Mouse (Mus musculus) embryonic facial prominence, embryonic 13.5 days (tissue): ENCODE data around the gene Zscan20. TPM values are rescaled to one million over a fixed set of nuclear protein-coding genes. Genes with fewer than 3 reads are reported as not detected.
A peak's percentile ranks its signal among the peaks of the same experiment; 100 is the strongest.

Experiments
- ATAC-seq: fragments of 200-750 bp; cut with Nextera tagmentation; 2 replicates; pipeline ENCODE4 v1.8.0; 2017; ENCODE audit warnings: low read depth; ENCODE audit not compliant: insufficient number of reproducible peaks, insufficient read depth, low FRiP score, low TSS enrichment
- H3K27ac ChIP-seq: fragments of 300-500 bp; sonication (generic); 2 replicates; pipeline ENCODE4 v1.5.1; 2015; ENCODE audit warnings: moderate library complexity, mild to moderate bottlenecking, inconsistent platforms
- H3K27me3 ChIP-seq: fragments of 300-500 bp; sonication (generic); 2 replicates; pipeline ENCODE4 v1.6.1; 2015; ENCODE audit warnings: mild to moderate bottlenecking, inconsistent platforms
- H3K36me3 ChIP-seq: fragments of 300-500 bp; sonication (generic); 2 replicates; pipeline ENCODE4 v1.6.1; 2015; ENCODE audit warnings: mild to moderate bottlenecking, inconsistent platforms
- H3K4me1 ChIP-seq: fragments of 300-500 bp; sonication (generic); 2 replicates; pipeline ENCODE4 v1.6.1; 2015; ENCODE audit warnings: inconsistent platforms
- H3K4me2 ChIP-seq: fragments of 300-500 bp; sonication (generic); 2 replicates; pipeline ENCODE4 v1.6.1; 2015; ENCODE audit warnings: moderate library complexity, mild to moderate bottlenecking, inconsistent platforms
- H3K4me3 ChIP-seq: fragments of 300-500 bp; sonication (generic); 2 replicates; pipeline ENCODE4 v1.5.1; 2015; ENCODE audit warnings: mild to moderate bottlenecking, inconsistent platforms
- H3K9ac ChIP-seq: fragments of 300-500 bp; sonication (generic); 2 replicates; pipeline ENCODE4 v1.6.1; 2015; ENCODE audit warnings: mild to moderate bottlenecking, inconsistent platforms
- H3K9me3 ChIP-seq: fragments of 300-500 bp; sonication (generic); 2 replicates; pipeline ENCODE4 v1.6.1; 2016; ENCODE audit warnings: inconsistent platforms
- WGBS: fragments of 180-500 bp; shearing (Covaris S2); methylation state at CpG from one replicate; pipeline ENCODE4 v1.1.7; 2015; ENCODE audit warnings: mixed read lengths; 5-methylcytosine and 5-hydroxymethylcytosine counted together
- polyA plus RNA-seq: library from polyadenylated mRNA; unstranded; fragments of >200 nt; fragmentation: Nextera tagmentation; extraction: Ambion mirVana; gene quantifications from 2 replicates; pipeline ENCODE4 v1.2.1, GENCODE M21; 2015

Gene Zscan20
- polyA plus RNA-seq, 1 experiment from 2014 or later: 7.4 TPM

DNA sequence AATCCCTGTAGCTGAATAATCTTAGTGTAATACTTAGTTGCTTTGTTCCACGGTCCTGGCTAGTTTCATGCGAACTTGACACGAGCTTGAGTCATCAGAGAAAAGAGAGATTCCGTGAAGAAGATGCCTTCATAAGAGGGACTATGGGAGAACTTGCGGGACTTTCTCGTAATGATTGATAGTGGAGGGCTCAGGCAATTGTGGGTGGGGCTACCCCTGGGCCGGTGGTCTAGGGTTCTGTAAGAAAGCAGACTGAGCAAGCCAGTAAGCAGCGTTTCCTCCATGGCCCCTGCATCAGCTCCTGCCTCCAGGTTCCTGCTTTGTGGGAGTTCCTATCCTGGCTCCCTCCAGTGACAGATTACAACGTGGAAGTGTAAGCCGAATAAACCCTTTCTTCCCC is 808 bp upstream of the Zscan20 start:
- Histone ChIP-seq H3K27ac (0 out of 2 replicates have a peak overlapping the region, but pooled peaks have one; percentile 60), H3K27me3 (peaks cover under 1% of the 10 kb centered on the region; the same call in 1 of the 2 replicates), H3K9ac (no peak overlapping the region), H3K4me1 (peaks cover 17% of the 10 kb centered on the region), H3K9me3 (no peaks in the 10 kb centered on the region), H3K4me2 (peak overlapping the region; percentile 74), H3K4me3 (0 out of 2 replicates have a peak overlapping the region, but pooled peaks have one; percentile 61), H3K36me3 (0 out of 2 replicates have a peak, but pooled peaks cover 3% of the 10 kb centered on the region)
- ATAC-seq: no peak
- WGBS: 34% methylated on average over 10 of the region's 10 CpGs

DNA sequence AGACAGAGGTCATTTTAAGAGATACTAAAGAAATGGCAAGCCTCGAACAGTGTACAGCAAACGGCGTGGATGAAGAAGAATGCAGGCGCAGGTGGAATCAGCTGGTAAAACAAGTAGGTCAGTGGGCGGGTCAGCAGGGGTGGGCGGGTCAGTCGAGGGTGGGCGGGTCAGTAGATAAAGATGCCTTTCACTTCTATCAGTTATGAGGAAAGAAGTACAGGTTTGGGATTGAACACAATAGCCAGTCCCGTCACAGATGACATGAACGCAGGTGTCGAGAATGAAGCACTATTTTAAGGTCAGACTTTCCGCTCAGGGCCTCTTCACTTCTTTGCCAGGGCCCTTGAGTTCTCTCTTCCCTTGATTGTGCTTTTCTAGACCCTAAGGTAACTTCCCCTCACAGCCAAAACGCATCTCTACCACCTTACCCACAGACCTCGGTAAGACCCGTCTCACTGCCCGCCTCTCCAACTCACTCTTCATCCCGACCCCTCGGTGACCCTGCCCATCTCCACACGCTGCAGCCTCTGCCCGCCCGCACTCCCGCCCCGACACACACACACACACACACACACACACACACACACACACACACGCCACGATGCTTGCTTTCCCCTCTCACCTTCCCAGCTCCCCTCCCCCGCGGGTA is 498 bp downstream of the Zscan20 start:
- Histone ChIP-seq H3K36me3 (peaks cover 6% of the 10 kb centered on the region), H3K4me3 (peak overlapping the region; percentile 61), H3K4me2 (peak overlapping the region; percentile 74), H3K9ac (peak overlapping the region; percentile 77), H3K27me3 (no peaks in the 10 kb centered on the region), H3K27ac (peak overlapping the region; percentile 60; the same call in 1 of the 2 replicates), H3K9me3 (no peaks in the 10 kb centered on the region), H3K4me1 (peaks cover 17% of the 10 kb centered on the region)
- ATAC-seq: peak; percentile 43
- WGBS: 9% methylated on average over 26 of the region's 27 CpGs

DNA sequence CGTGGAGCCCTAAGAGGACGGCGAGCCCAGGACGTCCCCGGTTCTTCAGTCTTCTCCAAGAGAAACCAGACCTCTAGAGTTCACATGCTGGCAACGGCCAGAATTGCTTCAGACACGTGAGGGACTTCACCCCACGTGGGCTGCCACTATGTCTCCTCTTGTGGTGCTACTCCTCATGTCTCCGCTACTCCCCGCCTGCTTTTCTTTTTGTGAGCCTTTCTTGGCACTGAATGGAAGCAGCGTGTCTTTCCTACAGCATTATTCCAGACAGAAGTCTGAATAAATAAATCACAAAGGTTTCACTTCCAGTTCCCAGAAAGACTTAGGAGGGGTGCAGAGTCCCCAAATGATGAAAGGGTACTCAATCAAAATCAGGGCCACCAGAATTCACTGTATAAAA is 2.2 kb downstream of the Zscan20 start:
- ATAC-seq: no peak
- Histone ChIP-seq H3K9ac (no peak overlapping the region), H3K9me3 (no peaks in the 10 kb centered on the region), H3K4me1 (peaks cover 17% of the 10 kb centered on the region), H3K4me3 (no peak overlapping the region), H3K27ac (no peak overlapping the region), H3K36me3 (peaks cover 24% of the 10 kb centered on the region), H3K4me2 (no peak overlapping the region), H3K27me3 (no peaks in the 10 kb centered on the region)
- 90% methylated on average over 11 of the region's 11 CpGs for WGBS

DNA sequence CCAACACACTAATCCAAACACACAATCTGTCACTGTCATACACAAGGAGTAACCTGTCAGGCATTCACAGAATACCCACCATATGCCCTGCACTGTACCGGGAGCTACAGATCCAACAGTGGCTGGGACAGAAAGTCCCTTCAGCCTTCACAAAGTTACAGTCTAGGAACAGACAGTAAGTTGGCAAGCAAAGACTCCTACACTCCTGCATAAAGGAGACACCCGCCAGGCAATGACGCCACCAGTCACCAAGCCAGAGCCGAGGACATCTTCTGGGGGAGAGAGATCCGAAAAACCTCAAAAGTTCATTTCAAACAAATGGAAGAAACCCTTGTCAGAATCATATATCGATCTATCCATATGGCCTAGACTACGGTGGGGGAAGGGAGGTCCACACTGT is 3.3 kb downstream of the Zscan20 start:
- peaks cover 33% of the 10 kb centered on the region for H3K36me3 ChIP-seq
- H3K4me1 ChIP-seq: peaks cover 17% of the 10 kb centered on the region
- H3K27ac ChIP-seq: no peak overlapping the region
- H3K27me3 ChIP-seq: no peaks in the 10 kb centered on the region
- H3K4me2 ChIP-seq: no peak overlapping the region
- H3K9ac ChIP-seq: no peak overlapping the region
- no peak overlapping the region for H3K4me3 ChIP-seq
- ATAC-seq: no peak
- H3K9me3 ChIP-seq: no peaks in the 10 kb centered on the region
- WGBS: 92% methylated on average over 7 of the region's 7 CpGs

DNA sequence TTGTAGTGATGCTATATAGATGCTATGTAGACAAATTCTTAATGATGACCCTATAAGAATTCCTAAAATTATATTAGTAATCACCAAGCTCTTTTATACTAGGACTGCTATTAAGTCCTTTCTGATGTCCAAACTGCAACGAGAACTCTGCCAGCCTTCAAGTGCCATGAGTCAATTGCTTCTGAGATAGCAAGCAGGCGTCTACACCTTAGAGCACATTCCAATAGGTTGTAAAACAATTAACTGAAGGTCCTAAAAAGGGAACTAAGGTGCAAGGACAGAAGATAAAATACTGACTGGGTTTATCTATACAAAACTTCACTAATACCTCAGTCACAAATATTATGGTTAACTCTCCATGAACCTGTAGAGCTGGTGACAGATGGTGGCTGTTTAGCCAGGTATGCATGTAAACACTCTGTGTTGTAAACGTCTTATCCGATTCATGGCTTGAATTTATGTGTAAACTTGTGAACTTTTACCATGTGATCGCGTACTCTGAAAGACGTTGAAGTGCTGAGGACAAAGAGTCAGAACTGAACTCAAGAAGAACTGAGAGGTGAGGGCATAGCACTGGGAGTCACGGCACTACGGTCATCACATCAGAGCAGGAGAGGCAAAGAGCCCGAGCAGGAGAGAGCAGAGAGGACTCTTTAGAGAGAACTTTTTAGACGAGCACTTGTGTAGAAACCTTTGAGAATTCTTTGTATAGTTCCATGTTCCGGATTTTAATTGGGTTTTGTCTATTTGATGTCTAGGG is 11.9 kb downstream of the Zscan20 start:
- Histone ChIP-seq H3K9me3 (no peaks in the 10 kb centered on the region), H3K4me1 (no peaks in the 10 kb centered on the region), H3K9ac (no peak overlapping the region), H3K4me2 (no peak overlapping the region), H3K36me3 (peaks cover 33% of the 10 kb centered on the region), H3K27ac (no peak overlapping the region), H3K27me3 (no peaks in the 10 kb centered on the region), H3K4me3 (no peak overlapping the region)
- 92% methylated on average over 12 of the region's 12 CpGs for WGBS
- no peak for ATAC-seq

DNA sequence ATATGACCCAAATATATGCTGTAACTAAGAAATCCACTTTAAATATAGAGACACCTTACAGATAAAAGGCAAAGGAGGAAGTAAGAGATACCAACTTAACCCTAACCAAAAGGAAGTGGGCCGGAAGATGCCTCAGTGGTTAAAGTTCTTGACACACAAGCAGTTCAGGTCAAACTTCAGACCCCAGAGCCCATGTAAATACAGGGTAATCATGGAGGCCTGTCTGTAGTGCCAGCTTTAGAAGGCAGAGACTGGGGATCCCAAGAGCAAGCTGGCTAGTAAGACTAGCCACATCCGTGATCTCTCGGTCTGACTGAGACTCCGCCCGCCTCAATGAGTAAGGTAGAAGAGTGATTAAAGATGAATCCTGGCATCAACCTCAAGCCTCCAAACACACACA is 15.8 kb downstream of the Zscan20 start:
- Histone ChIP-seq H3K4me2 (no peak overlapping the region), H3K4me1 (no peaks in the 10 kb centered on the region), H3K27me3 (no peaks in the 10 kb centered on the region), H3K9me3 (no peaks in the 10 kb centered on the region), H3K36me3 (peaks cover 38% of the 10 kb centered on the region), H3K9ac (no peak overlapping the region), H3K4me3 (no peak overlapping the region), H3K27ac (no peak overlapping the region)
- no peak for ATAC-seq
- 82% methylated on average over 5 of the region's 5 CpGs for WGBS

DNA sequence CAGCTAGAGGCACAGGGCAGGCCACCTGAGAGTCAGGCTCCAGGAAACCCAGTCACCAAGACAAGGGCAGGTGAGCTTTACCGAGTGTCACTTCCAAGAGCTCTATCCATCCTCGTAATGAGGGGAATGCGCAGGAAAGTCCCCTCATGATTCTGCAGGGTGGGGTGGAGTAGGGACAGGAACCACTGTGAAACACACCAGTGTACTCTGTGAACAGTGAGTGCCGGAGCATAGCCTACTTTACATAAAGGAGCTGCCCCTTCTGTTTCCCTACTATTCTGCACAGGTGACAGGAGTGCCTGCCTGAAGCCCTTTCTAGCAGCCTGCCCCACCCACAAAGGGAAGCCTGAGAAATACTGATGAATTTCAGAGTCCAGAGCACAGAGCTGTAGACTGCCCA is 16.6 kb downstream of the Zscan20 start:
- H3K4me3 ChIP-seq: no peak overlapping the region
- ATAC-seq: no peak
- H3K9ac ChIP-seq: no peak overlapping the region
- WGBS: 87% methylated on average over 4 of the region's 4 CpGs
- no peaks in the 10 kb centered on the region for H3K4me1 ChIP-seq
- H3K27me3 ChIP-seq: no peaks in the 10 kb centered on the region
- H3K9me3 ChIP-seq: no peaks in the 10 kb centered on the region
- H3K36me3 ChIP-seq: peaks cover 40% of the 10 kb centered on the region
- no peak overlapping the region for H3K27ac ChIP-seq
- H3K4me2 ChIP-seq: no peak overlapping the region

DNA sequence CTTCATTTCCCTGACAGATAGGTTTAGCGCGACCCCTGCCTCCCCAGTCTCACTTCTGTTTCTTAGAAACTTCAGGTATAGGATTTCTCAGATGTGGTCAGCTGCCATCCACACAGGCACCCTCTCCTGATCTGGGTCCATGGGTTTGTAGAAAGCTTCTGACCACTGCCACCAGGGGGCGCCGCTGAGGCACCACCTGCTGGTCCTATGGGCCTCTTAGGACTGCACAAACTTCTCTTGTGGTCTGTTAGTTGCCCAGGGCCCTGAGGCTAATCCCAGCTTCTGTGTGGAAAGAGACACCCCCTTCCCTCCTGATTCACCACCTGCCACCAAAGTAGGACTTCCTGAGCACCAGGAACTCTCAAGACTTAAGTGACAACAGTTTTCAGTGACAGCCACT is 30.7 kb downstream of the Zscan20 start:
- H3K36me3 ChIP-seq: peaks cover 69% of the 10 kb centered on the region
- ATAC-seq: no peak
- no peaks in the 10 kb centered on the region for H3K4me1 ChIP-seq
- no peak overlapping the region for H3K4me3 ChIP-seq
- peaks cover 36% of the 10 kb centered on the region for H3K9me3 ChIP-seq
- H3K27ac ChIP-seq: no peak overlapping the region
- no peak overlapping the region for H3K9ac ChIP-seq
- H3K4me2 ChIP-seq: no peak overlapping the region
- WGBS: 57% methylated on average over 4 of the region's 4 CpGs
- H3K27me3 ChIP-seq: no peaks in the 10 kb centered on the region

DNA sequence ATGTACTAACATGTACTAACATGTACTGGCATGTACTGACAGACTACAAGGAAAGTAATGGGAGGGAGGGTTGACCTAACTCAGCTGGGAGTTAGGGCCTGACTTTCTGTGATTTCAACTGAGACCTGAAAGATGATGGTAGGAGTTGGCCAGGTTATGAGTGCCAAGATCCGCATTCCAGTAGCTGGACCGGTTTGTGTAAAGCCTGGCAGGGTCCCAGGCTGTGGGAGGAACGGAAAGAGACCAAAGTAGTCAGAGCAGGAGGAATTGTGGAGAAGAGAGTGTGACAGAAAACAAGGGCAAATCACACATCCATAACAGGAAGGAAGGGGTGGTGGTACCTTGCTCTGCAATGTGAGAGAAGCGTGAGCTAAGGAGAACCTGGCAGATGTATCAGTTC is 34.1 kb downstream of the Zscan20 start:
- Histone ChIP-seq H3K9ac (no peak overlapping the region), H3K27ac (no peak overlapping the region), H3K4me3 (no peak overlapping the region), H3K27me3 (no peaks in the 10 kb centered on the region), H3K4me1 (no peaks in the 10 kb centered on the region), H3K4me2 (no peak overlapping the region), H3K36me3 (peaks cover 35% of the 10 kb centered on the region), H3K9me3 (peaks cover 4% of the 10 kb centered on the region; the same call in 1 of the 2 replicates)
- WGBS: 85% methylated on average over 4 of the region's 4 CpGs
- no peak for ATAC-seq

DNA sequence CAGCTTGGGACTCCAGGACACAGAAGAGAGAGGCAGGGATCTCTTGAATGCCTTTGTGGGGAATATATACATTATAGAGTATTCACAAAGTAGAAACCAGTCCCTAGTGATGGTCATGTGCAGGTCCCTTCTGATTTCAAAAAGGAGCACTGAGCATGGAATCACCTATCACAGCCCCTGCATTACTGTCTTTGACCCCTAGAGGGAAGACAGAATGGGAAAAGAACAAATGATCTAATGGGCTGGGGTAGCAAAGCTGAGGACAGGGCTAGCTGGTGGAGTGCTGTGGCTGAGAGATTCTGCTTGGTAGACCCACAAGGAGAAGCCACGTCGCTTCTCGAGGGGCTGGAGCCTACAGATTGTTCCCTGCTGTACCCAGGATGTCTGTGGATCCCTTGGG is 49.6 kb downstream of the Zscan20 start:
- H3K4me1 ChIP-seq: no peaks in the 10 kb centered on the region
- H3K4me2 ChIP-seq: no peak overlapping the region
- no peak overlapping the region for H3K9ac ChIP-seq
- WGBS: 73% methylated on average over 3 of the region's 3 CpGs
- ATAC-seq: no peak
- H3K27ac ChIP-seq: no peak overlapping the region
- H3K4me3 ChIP-seq: no peak overlapping the region
- no peaks in the 10 kb centered on the region for H3K36me3 ChIP-seq
- H3K27me3 ChIP-seq: no peaks in the 10 kb centered on the region
- H3K9me3 ChIP-seq: no peaks in the 10 kb centered on the region

DNA sequence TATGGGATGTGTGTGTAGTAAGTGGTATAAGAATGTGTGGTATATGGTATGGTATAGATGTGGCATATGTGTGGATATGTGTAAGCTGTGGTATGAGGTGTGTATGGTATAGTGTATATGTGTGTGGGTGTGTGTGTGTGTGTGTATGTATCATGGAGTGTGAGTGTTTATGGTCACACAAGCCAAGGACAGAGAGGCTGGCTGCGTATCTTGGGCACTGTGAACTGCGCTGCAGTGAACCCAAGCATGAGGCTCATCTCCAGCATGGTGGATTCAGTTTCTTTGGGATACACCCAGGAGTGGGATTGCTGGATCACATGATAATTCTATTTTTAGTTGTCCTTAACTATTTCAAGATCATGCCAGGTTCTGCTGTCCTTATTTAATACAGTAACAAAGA is 55.7 kb downstream of the Zscan20 start:
- no peaks in the 10 kb centered on the region for H3K4me1 ChIP-seq
- H3K9ac ChIP-seq: no peak overlapping the region
- H3K36me3 ChIP-seq: no peaks in the 10 kb centered on the region
- 93% methylated on average over 2 of the region's 2 CpGs for WGBS
- ATAC-seq: no peak
- no peak overlapping the region for H3K4me2 ChIP-seq
- H3K27ac ChIP-seq: no peak overlapping the region
- no peak overlapping the region for H3K4me3 ChIP-seq
- H3K9me3 ChIP-seq: no peaks in the 10 kb centered on the region
- no peaks in the 10 kb centered on the region for H3K27me3 ChIP-seq

DNA sequence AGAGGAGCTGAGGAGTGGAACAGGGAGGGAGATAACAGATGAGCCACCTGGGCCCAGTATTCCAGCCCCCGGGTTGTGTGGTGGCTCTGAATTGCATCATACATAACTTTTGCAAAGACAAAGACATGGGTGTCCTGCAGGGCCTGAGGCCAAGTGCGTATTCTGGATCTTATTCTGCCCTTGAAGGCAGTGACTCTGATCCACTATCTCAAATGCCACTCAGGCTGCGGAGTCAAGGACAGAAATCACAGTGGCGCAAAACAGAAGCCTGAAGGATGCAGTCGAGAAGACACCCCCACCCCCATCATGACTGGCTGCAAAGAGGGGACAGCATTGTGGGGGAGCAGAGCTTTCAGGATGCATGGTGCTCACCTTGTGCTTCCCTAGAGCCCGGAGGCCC is 59.1 kb downstream of the Zscan20 start:
- Histone ChIP-seq H3K27me3 (no peaks in the 10 kb centered on the region), H3K4me2 (no peak overlapping the region), H3K27ac (no peak overlapping the region), H3K9me3 (no peaks in the 10 kb centered on the region), H3K36me3 (no peaks in the 10 kb centered on the region), H3K4me3 (no peak overlapping the region), H3K4me1 (no peaks in the 10 kb centered on the region), H3K9ac (no peak overlapping the region)
- ATAC-seq: no peak
- WGBS: 83% methylated on average over 6 of the region's 6 CpGs
